Mouse (Mus musculus) liver (tissue): ENCODE measurements around the gene Col6a3.

Experiments used
- DNase-seq: peaks from one replicate; pipeline ENCODE4 v3.0.0-alpha.2; 2020; ENCODE audit warnings: mixed read lengths

Gene Col6a3

DNA sequence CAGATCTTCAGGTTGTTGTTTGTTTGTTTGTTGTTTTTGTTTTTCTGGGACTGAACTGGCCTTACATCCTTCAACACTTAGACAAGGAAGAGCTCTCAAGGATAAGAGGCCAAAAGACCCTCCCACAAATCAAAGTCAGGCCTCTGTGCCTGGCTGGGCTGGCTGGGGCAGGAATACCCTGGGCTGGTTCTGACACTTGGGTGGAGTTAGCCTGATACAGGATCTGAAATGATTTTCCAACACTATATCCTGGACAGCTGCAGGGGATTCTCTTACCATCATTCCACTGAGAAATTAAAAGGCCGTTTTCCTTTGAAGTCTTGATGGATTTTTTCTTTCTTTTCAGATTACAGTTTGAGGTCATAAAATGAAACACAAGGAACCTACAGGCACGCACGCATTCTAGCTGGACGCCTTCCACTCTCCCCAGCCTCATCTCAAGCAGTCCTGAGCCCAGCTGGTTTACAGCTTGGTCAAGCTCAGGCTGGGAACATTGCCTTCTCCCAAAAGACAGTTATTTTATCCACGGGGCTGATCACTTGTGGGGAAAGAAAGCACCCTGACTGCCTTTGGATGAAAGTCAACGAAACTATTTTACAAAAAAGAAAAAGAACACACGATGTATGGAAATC, 123.0 kb downstream of the Col6a3 start:
- DNase-seq = no peak

DNA sequence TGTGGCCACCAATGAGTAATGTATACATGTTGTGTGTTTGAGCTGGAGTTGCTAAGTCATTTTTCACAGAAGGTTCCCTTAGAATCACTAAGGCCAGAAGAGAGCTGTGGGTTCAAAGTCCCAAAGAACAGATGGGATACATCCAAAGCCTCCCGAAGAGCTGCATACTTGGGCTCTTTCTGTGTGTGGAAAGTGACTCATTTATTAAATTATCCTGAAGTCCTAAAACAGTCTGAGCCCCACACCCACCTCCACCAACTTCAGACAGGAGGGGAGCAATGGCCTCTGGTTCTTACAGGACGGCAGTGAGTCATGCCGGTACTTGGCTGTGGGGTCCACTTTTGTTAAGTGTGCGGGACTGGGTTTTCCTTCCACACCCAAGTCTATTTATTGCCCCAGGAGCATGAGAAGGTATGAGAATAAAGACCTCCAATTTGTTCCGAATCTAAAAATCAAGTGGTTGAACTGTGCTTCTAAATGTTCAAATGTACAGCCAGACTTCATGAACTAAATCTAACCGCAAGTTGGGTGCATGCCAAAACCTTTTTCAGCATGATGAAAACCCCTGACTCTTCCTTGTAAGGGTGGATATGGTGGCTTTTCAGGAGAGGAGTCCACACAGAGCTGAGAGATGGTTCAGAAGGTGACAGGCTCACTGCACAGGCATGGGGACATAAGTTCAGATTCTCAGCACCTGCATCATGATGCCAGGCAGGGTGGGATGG, 124.8 kb downstream of the Col6a3 start:
- DNase-seq = no peak

DNA sequence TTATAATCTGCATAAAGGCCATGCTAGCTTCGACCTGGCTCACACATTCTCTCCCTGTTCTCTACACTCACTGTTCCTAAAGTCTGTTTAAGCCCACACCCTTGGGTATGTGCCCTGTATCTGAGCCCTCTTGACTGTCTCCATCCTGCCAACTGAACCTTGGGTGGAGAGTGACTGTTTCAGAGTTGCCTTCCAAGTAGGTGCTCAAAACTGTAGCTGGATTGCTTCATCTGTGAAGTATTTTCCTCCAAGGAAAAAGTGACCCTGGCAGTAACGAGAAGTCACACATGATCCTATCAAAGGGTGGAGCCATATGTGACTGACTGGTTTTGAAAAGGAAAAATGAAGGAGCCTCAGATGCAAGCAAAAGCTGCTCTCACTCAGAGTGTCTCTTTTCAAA, 127.5 kb downstream of the Col6a3 start:
- DNase-seq = no peak
